Mouse (Mus musculus): ENCODE data around the gene Cenpa. TPM values are rescaled to one million over a fixed set of nuclear protein-coding genes. Genes with fewer than 3 reads are reported as not detected.
"Not testable (repeated sequence)": the region's sequence is repeated elsewhere in the genome, so short reads cannot be mapped to it uniquely, and the experiment has no call there.

Cenpa gene
- polyA plus RNA-seq, 1 experiment from 2014 or later, result 343 TPM

DNA sequence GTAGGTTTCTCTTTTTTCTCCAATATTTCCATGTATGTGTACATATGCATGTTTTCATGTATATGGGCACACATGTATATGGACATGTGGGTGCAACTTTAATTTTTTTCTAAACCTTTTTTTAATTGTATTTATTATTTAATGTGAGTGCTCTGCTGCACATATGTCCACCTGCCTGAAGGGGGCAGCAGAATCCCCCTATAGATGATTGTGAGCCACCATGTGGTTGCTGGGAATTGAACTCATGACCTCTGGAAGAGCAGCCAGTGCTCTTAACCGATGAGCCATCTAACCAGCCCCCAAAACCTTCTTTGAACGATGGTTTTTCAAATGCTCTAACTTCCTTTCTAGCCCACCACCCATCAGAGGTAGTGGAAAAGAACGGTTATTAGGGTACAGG, 17.4 kb downstream of the Cenpa start:
- 61% methylated on average over 3 of the region's 3 CpGs for WGBS
- Histone ChIP-seq H3K4me1 (no peaks in the 10 kb centered on the region), H3K27me3 (no peaks in the 10 kb centered on the region), H3K4me2 (no peak overlapping the region), H3K9ac (no peak overlapping the region), H3K27ac (no peak overlapping the region), H3K36me3 (no peaks in the 10 kb centered on the region), H3K4me3 (no peak overlapping the region), H3K9me3 (no peaks in the 10 kb centered on the region)
- ATAC-seq (ENCODE audit: borderline replicate concordance, extremely low read depth, low FRiP score, low TSS enrichment), result no peak

DNA sequence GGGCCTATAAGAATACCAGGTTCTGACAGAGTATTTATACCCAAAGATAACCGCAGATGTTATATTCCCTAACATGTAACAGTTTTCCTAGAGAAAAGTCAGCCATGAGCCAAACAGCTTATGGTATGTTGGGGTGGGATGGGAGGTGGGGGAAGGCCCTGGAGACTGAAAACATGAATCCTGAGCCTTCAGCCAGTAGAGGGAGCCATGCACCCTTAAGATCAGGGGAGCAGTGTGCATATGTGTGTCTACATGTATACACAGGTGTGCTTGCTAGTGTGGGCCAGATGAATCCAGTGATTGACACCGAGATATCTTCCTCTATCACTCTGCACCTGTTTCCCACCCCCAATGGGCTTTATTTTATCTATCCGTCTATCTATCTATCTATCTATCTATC, 20.2 kb downstream of the Cenpa start:
- Histone ChIP-seq H3K4me1 (no peaks in the 10 kb centered on the region), H3K27me3 (no peaks in the 10 kb centered on the region), H3K27ac (no peak overlapping the region), H3K9me3 (no peaks in the 10 kb centered on the region), H3K9ac (no peak overlapping the region), H3K36me3 (no peaks in the 10 kb centered on the region), H3K4me2 (no peak overlapping the region), H3K4me3 (no peak overlapping the region)
- no peak for ATAC-seq (ENCODE audit: borderline replicate concordance, extremely low read depth, low FRiP score, low TSS enrichment)
- 55% methylated on average over 3 of the region's 3 CpGs for WGBS

GRCm38 (mm10) chr5:30700361-30701000, 33.9 kb downstream of the Cenpa start:
- H3K4me3 ChIP-seq, result no peak overlapping the region
- no peaks in the 10 kb centered on the region for H3K27me3 ChIP-seq
- WGBS, result 68% methylated on average over 8 of the region's 8 CpGs
- no peaks in the 10 kb centered on the region for H3K36me3 ChIP-seq
- H3K9ac ChIP-seq, result no peak overlapping the region
- no peak overlapping the region for H3K4me2 ChIP-seq
- H3K4me1 ChIP-seq, result 0 out of 2 replicates have a peak, but pooled peaks cover 4% of the 10 kb centered on the region
- ATAC-seq (ENCODE audit: borderline replicate concordance, extremely low read depth, low FRiP score, low TSS enrichment), result no peak
- no peaks in the 10 kb centered on the region for H3K9me3 ChIP-seq
- no peak overlapping the region for H3K27ac ChIP-seq

- not testable (repeated sequence) for H3K27me3 ChIP-seq; H3K27ac ChIP-seq; H3K4me3 ChIP-seq; H3K4me2 ChIP-seq; H3K9me3 ChIP-seq; H3K9ac ChIP-seq; H3K36me3 ChIP-seq; ATAC-seq (ENCODE audit: borderline replicate concordance, extremely low read depth, low FRiP score, low TSS enrichment); H3K4me1 ChIP-seq
- 25% methylated on average over 4 of the region's 4 CpGs for WGBS
Observed at GRCm38 (mm10) chr5:30701373-30701772, 34.8 kb downstream of the Cenpa start.

- Histone ChIP-seq H3K9me3 (no peaks in the 10 kb centered on the region), H3K4me1 (0 out of 2 replicates have a peak, but pooled peaks cover 4% of the 10 kb centered on the region), H3K4me3 (no peak overlapping the region), H3K9ac (no peak overlapping the region), H3K4me2 (no peak overlapping the region), H3K27ac (no peak overlapping the region), H3K36me3 (no peaks in the 10 kb centered on the region), H3K27me3 (no peaks in the 10 kb centered on the region)
- 65% methylated on average over 3 of the region's 3 CpGs for WGBS
- no peak for ATAC-seq (ENCODE audit: borderline replicate concordance, extremely low read depth, low FRiP score, low TSS enrichment)
Observed at GRCm38 (mm10) chr5:30701866-30702265, 35.3 kb downstream of the Cenpa start.

DNA sequence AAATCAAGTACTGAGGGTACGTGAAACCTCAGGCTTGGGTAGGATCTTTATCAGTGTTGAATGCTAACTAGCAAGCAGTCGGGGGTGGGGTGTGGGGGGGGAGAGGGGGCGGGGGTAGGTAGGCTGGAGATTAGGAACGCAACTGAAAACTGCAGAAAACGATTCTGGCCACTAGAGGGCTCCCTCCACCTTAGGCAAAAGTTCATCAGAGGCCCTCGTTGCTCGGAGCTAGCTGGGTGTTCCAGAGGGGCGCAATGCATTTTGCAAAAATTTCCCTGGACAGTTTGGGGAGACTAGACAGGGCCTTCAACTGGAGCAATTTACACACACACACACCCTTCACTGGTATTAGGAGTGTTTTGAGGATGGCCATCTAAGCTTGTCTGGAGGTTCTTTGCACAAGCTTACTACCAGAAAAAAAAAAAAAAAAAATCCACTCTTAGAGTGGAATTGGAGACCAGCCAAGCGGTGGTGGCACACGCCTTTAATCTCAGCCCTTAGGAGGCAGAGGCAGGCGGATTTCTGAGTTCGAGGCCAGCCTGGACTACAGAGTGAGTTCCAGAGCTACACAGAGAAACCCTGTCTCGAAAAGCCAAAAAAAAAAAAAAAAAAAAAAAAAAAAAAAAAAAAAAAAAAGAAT, 43.3 kb downstream of the Cenpa start:
- H3K4me2 ChIP-seq, result no peak overlapping the region
- WGBS, result 9% methylated on average over 13 of the region's 13 CpGs

DNA sequence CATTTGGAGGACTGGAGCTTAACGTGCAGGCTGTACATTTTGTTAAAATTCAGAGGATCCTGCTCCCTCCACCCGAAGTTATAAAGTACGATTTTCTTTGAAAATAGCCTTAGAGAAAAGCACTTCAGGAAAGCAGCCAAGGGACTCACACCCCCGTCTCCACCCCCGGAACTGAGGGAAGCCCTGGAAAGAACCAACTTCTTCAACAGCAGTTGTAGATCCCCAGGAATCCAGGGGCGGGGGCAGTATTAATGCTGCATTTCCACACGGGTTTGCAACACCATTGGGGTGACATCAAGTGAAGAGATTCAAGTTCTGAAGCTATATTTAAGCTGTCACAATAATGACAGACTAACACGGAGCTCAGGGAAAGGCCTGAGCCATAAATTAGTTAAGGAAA, 43.9 kb downstream of the Cenpa start:
- H3K27me3 ChIP-seq, result peaks cover 58% of the 10 kb centered on the region
- H3K4me2 ChIP-seq, result no peak overlapping the region
- no peak overlapping the region for H3K9ac ChIP-seq
- H3K4me3 ChIP-seq, result no peak overlapping the region
- H3K9me3 ChIP-seq, result no peaks in the 10 kb centered on the region
- no peak overlapping the region for H3K27ac ChIP-seq
- no peak for ATAC-seq (ENCODE audit: borderline replicate concordance, extremely low read depth, low FRiP score, low TSS enrichment)
- H3K36me3 ChIP-seq, result no peaks in the 10 kb centered on the region
- WGBS, result 25% methylated on average over 8 of the region's 8 CpGs
- H3K4me1 ChIP-seq, result peaks cover 33% of the 10 kb centered on the region

More for the DNA sequence above, 43.3 kb downstream of the Cenpa start:
- H3K9me3 ChIP-seq, result no peaks in the 10 kb centered on the region
- H3K27me3 ChIP-seq, result peaks cover 52% of the 10 kb centered on the region
- peaks cover 33% of the 10 kb centered on the region for H3K4me1 ChIP-seq
- peak; percentile 33; the same call in 1 of the 2 replicates for ATAC-seq (ENCODE audit: borderline replicate concordance, extremely low read depth, low FRiP score, low TSS enrichment)
- no peak overlapping the region for H3K27ac ChIP-seq
- no peaks in the 10 kb centered on the region for H3K36me3 ChIP-seq
- no peak overlapping the region for H3K4me3 ChIP-seq
- no peak overlapping the region for H3K9ac ChIP-seq

DNA sequence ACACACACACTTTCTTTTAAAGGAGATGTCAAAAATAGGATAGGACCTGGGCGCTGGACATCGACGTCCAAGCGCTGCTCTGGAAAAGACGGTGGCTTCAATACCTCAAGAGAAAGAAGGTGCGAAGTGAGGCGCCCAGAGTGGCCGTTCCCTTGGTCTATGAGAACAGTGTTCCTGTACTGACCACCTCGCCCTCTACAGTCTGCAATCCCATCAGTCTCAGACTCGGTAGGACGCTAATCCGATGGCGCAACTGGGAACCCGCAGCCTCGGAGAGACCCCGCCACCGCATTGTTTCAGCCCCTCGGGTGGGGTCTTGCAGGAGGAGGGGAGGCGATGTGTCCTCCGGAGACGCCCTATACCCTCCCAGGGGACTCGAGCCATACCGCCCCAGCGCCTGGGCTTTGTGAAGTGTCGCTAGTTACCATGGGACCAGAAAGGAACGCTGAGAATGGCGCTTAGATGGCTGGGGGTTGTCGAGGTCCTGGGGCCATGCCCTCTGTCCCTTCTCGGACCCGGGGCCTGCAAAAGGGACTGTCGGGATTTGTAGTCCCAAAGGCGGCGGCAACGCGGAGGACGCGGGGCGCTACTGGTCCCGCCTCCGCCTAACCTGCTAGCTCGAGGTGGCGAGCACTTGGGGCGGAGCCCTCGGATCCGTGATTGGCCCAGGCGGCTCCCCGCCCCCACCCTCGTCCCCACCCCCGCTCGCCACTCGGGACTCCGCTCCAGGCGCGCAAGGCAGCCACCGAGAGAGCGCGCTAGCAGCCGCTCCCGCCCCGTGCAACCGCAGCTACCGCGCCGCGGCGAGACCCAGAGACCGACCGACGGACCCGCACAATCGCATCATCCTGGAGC, 44.8 kb downstream of the Cenpa start, which contains the start of gene Dpysl5:
TSS of gene Dpysl5 (plus strand) at position 418 of the 855 bp plus-strand sequence.
- H3K4me2 ChIP-seq, result peak within 1 kb of the TSS; percentile 83
- H3K4me1 ChIP-seq, result peaks cover 33% of the 10 kb centered on the region
- no peak within 1 kb of the TSS for H3K27ac ChIP-seq
- H3K36me3 ChIP-seq, result no peaks in the 10 kb centered on the region
- peak within 1 kb of the TSS; percentile 44 for H3K9ac ChIP-seq
- peaks cover 66% of the 10 kb centered on the region for H3K27me3 ChIP-seq
- H3K9me3 ChIP-seq, result no peaks in the 10 kb centered on the region
- H3K4me3 ChIP-seq, result peak within 1 kb of the TSS; percentile 47
- WGBS, result under 1% methylated on average over 68 of the region's 71 CpGs
- ATAC-seq (ENCODE audit: borderline replicate concordance, extremely low read depth, low FRiP score, low TSS enrichment), result peak; percentile 84

- Histone ChIP-seq H3K9me3 (no peaks in the 10 kb centered on the region), H3K4me2 (peak overlapping the region; percentile 83), H3K27me3 (peaks cover 66% of the 10 kb centered on the region), H3K4me1 (peaks cover 33% of the 10 kb centered on the region), H3K36me3 (no peaks in the 10 kb centered on the region), H3K27ac (no peak overlapping the region), H3K9ac (peak overlapping the region; percentile 44), H3K4me3 (peak overlapping the region; percentile 47)
- ATAC-seq (ENCODE audit: borderline replicate concordance, extremely low read depth, low FRiP score, low TSS enrichment), result no peak
- 1% methylated on average over 14 of the region's 14 CpGs for WGBS
Observed at GRCm38 (mm10) chr5:30712002-30712390, 45.4 kb downstream of the Cenpa start.

DNA sequence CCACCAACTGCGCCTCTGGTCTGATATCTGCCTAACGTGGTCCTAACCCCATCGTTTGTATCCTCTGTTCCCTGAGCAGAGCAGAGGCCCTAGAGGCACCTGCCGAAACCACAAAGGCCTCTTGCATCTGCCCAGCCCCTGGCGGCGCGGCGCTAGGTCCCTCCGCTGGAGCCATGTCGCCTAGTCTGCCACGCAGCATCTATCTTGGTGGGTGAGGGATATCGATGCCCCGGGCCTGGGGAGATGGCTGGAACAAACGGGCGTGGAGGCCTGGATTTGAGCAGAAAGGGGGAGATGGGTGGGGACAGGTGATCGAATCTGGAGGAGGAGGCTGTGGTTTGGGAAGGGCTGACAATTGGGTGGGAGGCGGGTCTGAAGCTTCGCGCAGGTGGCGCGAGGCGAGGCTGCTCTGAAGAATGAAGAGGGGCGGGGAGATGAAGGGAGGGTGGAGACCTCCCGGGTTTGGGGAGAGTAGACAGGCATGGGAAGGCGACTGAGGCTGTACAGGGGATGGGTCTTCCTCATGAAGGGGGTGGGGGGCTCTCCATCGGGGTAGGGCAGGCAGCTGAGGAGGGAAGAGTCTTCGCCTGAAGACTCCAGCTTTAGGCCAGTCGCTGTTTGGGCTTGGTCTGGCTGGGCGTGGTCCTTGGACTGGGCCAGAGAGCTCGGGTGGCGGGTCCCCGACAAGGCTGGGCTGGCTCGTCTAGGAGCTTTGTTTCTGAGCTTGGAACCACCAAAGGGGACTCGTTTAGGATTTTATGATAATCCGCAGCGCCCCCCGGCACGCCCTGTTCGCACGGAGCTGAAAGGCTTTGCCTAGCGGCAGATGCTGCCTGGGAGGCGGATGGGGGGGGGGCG, 46.1 kb downstream of the Cenpa start:
- H3K27me3 ChIP-seq, result peaks cover 66% of the 10 kb centered on the region

DNA sequence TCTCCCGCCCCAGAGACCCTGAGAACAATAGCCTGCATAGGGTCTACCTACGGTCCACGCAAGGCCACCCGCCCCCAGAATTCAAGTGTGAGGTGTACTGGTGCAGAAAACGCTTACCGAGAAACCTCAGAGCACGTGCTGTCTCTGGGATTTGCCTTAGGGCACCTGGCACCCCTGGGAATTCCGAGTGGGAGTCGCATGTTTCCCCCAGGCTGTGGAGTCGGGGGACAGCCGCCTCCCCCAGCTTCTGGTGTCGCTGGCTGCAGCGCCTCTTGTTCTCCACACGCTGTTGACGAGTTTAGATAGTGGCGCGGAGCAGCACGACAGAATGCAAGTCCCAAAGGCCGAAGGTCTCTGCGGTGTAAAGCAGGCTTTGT, 46.7 kb downstream of the Cenpa start:
- 2% methylated on average over 20 of the region's 20 CpGs for WGBS
- Histone ChIP-seq H3K9ac (peak overlapping the region; percentile 23; the same call in 1 of the 2 replicates), H3K27me3 (peaks cover 66% of the 10 kb centered on the region), H3K4me2 (peak overlapping the region; percentile 83), H3K36me3 (no peaks in the 10 kb centered on the region), H3K4me3 (peak overlapping the region; percentile 47), H3K9me3 (no peaks in the 10 kb centered on the region), H3K27ac (no peak overlapping the region), H3K4me1 (peaks cover 33% of the 10 kb centered on the region)
- ATAC-seq (ENCODE audit: borderline replicate concordance, extremely low read depth, low FRiP score, low TSS enrichment), result no peak

More for the DNA sequence above, 46.1 kb downstream of the Cenpa start:
- Histone ChIP-seq H3K36me3 (no peaks in the 10 kb centered on the region), H3K4me3 (peak overlapping the region; percentile 47), H3K27ac (no peak overlapping the region), H3K4me1 (peaks cover 33% of the 10 kb centered on the region), H3K9me3 (no peaks in the 10 kb centered on the region), H3K9ac (peak overlapping the region; percentile 23; the same call in 1 of the 2 replicates), H3K4me2 (peak overlapping the region; percentile 83)
- under 1% methylated on average over 43 of the region's 43 CpGs for WGBS
- ATAC-seq (ENCODE audit: borderline replicate concordance, extremely low read depth, low FRiP score, low TSS enrichment), result no peak

All from lung, embryonic 15.5 days (tissue).